Mouse (Mus musculus) hindbrain, embryonic 13.5 days (tissue): ENCODE data around the gene Zfp868. TPM values are rescaled to one million over a fixed set of nuclear protein-coding genes. Genes with fewer than 3 reads are reported as not detected.
A peak's percentile ranks its signal among the peaks of the same experiment; 100 is the strongest.
"Not testable (repeated sequence)": the region's sequence is repeated elsewhere in the genome, so short reads cannot be mapped to it uniquely, and the experiment has no call there.

Experiments
- ATAC-seq: fragments of 200-750 bp; cut with Nextera tagmentation; 2 replicates; pipeline ENCODE4 v1.8.0; 2017; ENCODE audit warnings: moderate TSS enrichment; ENCODE audit not compliant: low FRiP score
- H3K27ac ChIP-seq: fragments of 300-500 bp; sonication (generic); 2 replicates; pipeline ENCODE4 v1.5.1; 2015; ENCODE audit warnings: inconsistent platforms, mild to moderate bottlenecking, moderate library complexity
- H3K27me3 ChIP-seq: fragments of 300-500 bp; sonication (generic); 2 replicates; pipeline ENCODE4 v1.6.1; 2015; ENCODE audit warnings: mild to moderate bottlenecking, inconsistent platforms
- H3K36me3 ChIP-seq: fragments of 300-500 bp; sonication (generic); 2 replicates; pipeline ENCODE4 v1.6.1; 2015; ENCODE audit warnings: mild to moderate bottlenecking, inconsistent platforms
- H3K4me1 ChIP-seq: fragments of 300-500 bp; sonication (generic); replicated peaks from 2 replicates; pipeline ENCODE4 v1.6.1; 2015; ENCODE audit warnings: inconsistent platforms
- H3K4me2 ChIP-seq: fragments of 300-500 bp; sonication (generic); 2 replicates; pipeline ENCODE4 v1.6.1; 2015; ENCODE audit warnings: inconsistent platforms, mild to moderate bottlenecking, moderate library complexity
- H3K4me3 ChIP-seq: fragments of 300-500 bp; sonication (generic); 2 replicates; pipeline ENCODE4 v1.5.1; 2015; ENCODE audit warnings: mild to moderate bottlenecking, inconsistent platforms
- H3K9ac ChIP-seq: fragments of 300-500 bp; sonication (generic); 2 replicates; pipeline ENCODE4 v1.6.1; 2015; ENCODE audit warnings: mild to moderate bottlenecking, inconsistent platforms
- H3K9me3 ChIP-seq: fragments of 300-500 bp; sonication (generic); 2 replicates; pipeline ENCODE4 v1.6.1; 2016; ENCODE audit warnings: inconsistent platforms
- WGBS: fragments of 180-500 bp; shearing (Covaris S2); methylation state at CpG from one replicate; pipeline ENCODE4 v1.1.7; 2015; 5-methylcytosine and 5-hydroxymethylcytosine counted together
- polyA plus RNA-seq: library from polyadenylated mRNA; unstranded; fragments of >200 nt; fragmentation: Nextera tagmentation; extraction: Ambion mirVana; gene quantifications from 2 replicates; pipeline ENCODE4 v1.2.1, GENCODE M21; 2015

Zfp868 gene
- polyA plus RNA-seq: 42.0 and 47.7 TPM in 2 replicates

DNA sequence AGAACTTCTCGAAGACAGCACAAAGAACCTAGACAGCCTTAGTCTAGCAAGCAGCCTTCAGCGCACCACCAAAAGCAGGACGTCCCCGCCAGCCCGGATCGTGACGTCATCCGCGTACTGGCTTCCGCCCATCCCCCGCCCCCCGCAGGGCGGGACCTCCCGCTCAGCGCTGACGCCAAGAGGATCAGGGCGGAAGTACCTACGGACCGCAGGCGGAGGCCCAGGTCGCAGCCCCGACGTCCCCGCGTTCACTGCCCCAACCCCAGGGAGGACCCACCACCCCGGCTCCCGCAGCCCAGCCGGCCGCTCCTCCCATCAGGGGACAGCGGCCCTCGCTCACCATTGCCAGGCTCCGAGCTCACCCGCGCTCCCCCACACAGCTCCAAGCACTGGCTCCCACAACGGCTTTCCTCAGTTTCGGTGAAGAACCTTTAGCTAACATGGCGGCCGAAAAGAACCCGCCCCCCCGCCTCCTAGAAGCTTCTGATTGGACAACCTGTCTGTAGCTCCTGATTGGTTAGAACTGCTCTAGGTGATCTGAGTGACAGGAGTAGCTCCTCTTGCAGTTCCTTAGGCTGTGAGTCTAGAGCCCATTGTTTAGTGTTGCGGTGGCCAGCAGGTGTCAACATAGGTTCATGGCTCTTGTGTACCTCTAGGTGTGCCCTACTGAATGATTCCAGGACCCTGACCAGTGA is at the start of gene Zfp868:
Gene Zfp868, minus strand, starts transcription at position 454 of the 695 bp plus-strand sequence.
- peak within 1 kb of the TSS; percentile 56 for H3K4me2 ChIP-seq
- H3K4me1 ChIP-seq: peaks cover 14% of the 10 kb centered on the region
- H3K27ac ChIP-seq: peak within 1 kb of the TSS; percentile 100
- ATAC-seq: peak; percentile 100
- peak within 1 kb of the TSS; percentile 85 for H3K9ac ChIP-seq
- WGBS: 1% methylated on average over 40 of the region's 41 CpGs
- H3K27me3 ChIP-seq: no peaks in the 10 kb centered on the region
- H3K36me3 ChIP-seq: no peaks in the 10 kb centered on the region
- H3K9me3 ChIP-seq: 0 out of 2 replicates have a peak, but pooled peaks cover 2% of the 10 kb centered on the region
- H3K4me3 ChIP-seq: peak within 1 kb of the TSS; percentile 67

DNA sequence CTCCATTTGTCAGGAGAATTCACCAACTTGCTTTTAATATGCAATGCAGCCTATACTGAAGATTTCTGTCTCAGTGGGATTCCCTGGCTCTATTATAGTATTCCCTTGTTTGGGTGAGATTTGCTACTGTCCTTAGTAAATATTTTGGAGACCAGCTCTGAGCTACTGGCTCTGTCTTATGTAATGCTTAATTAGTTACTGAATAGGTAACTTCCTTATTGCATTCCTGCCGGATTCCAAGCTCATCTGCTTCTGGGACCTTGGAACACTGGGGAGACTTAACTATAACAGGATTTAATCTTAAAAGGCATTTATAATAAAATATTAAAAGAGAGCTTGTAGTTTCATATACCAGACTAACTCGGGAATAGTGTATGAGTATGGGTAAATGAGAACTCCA is 39.7 kb upstream of the Zfp868 start:
- not testable (repeated sequence) for H3K27ac ChIP-seq, H3K4me2 ChIP-seq, H3K9me3 ChIP-seq, H3K4me1 ChIP-seq, H3K4me3 ChIP-seq, H3K27me3 ChIP-seq, H3K9ac ChIP-seq, ATAC-seq
- H3K36me3 ChIP-seq: peaks cover 40% of the 10 kb centered on the region
- WGBS: 83% methylated on average over 2 of the region's 2 CpGs

DNA sequence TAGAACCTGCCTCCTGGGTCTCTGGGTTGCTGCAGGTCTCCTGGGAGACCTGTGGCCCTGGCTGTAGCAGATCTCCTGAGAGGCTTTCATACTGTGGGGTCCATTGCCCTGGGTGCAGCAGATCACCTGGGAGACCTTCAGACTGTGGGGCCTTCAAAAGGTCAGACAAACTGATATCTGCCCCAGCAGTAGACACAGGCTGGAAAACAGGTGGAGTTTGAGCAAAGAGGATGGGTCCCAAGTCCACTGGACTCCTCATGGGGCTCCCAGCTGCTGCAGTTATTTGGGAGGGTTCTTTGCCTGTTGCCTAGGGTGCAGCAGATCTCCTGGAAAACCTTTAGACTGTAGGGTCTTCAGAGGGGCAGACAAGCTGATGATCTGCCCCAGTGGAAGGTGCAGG is 35.9 kb upstream of the Zfp868 start:
- Histone ChIP-seq H3K9ac (no peak overlapping the region), H3K27ac (no peak overlapping the region), H3K36me3 (peaks cover 51% of the 10 kb centered on the region), H3K9me3 (peaks cover 8% of the 10 kb centered on the region), H3K4me3 (no peak overlapping the region), H3K27me3 (no peaks in the 10 kb centered on the region), H3K4me2 (no peak overlapping the region), H3K4me1 (no peaks in the 10 kb centered on the region)
- ATAC-seq: no peak

DNA sequence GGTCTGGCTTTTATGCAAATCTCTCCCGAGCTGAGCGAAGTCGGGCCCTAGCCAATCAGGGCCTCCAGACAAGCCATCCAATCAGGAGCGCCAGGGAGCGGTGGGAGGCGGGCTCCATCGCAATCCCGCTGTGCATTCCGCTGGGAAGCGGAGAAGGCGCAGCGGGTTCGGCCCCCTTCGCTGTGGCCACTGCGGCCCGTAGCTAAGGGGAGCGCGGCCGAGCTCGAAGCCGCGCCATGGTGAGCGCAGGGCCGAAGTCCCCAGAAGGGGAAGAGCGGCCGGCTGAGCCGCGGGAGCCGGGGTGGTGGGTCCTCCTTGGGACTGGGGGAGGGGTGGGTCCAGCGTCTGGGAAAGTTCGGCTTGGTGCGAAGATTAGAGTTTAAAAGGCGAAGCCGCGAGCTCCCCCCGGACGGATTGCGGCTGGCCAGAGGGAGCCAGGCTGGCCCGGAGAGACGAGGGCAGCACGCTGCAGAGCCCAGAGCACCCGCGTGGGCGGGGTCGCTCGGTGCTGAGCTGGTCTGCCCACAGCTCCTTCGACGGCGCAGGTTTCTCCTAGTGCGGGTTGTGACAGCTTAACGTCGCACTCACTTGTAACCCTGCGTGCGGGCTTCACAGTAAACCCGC is 29.1 kb upstream of the Zfp868 start, which contains the start of gene Zfp964:
Gene Zfp964, plus strand, starts transcription at position 122 of the 624 bp plus-strand sequence.
- H3K4me3 ChIP-seq: peak within 1 kb of the TSS; percentile 69
- H3K9me3 ChIP-seq: peaks cover under 1% of the 10 kb centered on the region; the same call in 1 of the 2 replicates
- 0 out of 2 replicates have a peak, but pooled peaks cover 2% of the 10 kb centered on the region for H3K27me3 ChIP-seq
- peak within 1 kb of the TSS; percentile 90 for H3K27ac ChIP-seq
- 0 out of 2 replicates have a peak, but pooled peaks cover 5% of the 10 kb centered on the region for H3K36me3 ChIP-seq
- peak; percentile 100 for ATAC-seq
- H3K4me2 ChIP-seq: peak within 1 kb of the TSS; percentile 65
- peak within 1 kb of the TSS; percentile 82 for H3K9ac ChIP-seq
- H3K4me1 ChIP-seq: peaks cover 10% of the 10 kb centered on the region
- under 1% methylated on average over 55 of the region's 55 CpGs for WGBS

DNA sequence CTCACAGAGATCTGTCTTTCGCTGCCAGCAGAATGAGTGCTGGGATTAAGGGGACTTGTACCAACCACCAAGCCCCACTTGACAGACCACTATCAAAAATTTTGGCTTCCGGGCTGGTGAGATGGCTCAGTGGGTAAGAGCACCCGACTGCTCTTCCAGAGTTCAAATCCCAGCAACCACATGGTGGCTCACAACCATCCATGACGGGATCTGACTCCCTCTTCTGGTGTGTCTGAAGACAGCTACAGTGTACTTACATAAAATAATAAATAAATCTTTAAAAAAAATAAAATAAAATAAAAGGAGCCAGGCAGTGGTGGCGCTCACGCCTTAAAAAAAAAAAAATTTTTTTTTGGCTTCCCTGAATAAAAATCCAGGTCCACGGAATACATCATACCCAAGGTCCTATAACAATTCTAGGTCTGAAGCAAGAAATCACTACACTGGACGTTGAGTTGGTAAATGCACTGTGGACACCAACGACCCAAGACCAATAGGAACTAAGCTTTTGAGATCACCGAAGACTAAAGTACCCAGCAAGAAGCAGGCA is 28.5 kb upstream of the Zfp868 start:
- Histone ChIP-seq H3K27me3 (0 out of 2 replicates have a peak, but pooled peaks cover 2% of the 10 kb centered on the region), H3K4me1 (peaks cover 10% of the 10 kb centered on the region), H3K27ac (peak overlapping the region; percentile 90; the same call in 1 of the 2 replicates), H3K36me3 (0 out of 2 replicates have a peak, but pooled peaks cover under 1% of the 10 kb centered on the region), H3K4me3 (peak overlapping the region; percentile 69), H3K9ac (no peak overlapping the region), H3K9me3 (no peaks in the 10 kb centered on the region), H3K4me2 (peak overlapping the region; percentile 65)
- peak; percentile 39 for ATAC-seq
- 46% methylated on average over 10 of the region's 10 CpGs for WGBS

DNA sequence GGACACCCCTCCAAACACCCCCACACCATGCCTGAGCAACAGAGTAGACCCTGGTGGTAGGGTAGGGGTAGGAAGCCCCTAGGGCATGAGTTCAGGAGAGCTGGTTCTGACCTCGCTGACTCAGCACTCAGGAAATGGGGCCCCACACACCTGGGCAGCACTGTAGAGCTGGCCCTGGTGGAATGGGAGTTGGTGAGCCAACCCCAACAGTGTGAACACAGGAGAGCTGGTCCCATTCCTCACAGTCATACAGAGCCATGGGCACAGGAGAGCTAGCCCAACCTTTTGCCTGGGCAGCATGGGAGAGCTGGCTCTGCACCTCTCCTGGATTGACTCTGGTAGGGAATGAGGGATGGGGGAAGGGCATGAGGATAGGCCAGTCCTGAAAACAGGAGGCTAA is 7.3 kb downstream of the Zfp868 start:
- peaks cover 2% of the 10 kb centered on the region for H3K4me1 ChIP-seq
- H3K27ac ChIP-seq: no peak overlapping the region
- H3K36me3 ChIP-seq: peaks cover 52% of the 10 kb centered on the region
- H3K9ac ChIP-seq: no peak overlapping the region
- H3K4me2 ChIP-seq: no peak overlapping the region
- no peaks in the 10 kb centered on the region for H3K9me3 ChIP-seq
- no peaks in the 10 kb centered on the region for H3K27me3 ChIP-seq
- ATAC-seq: peak; percentile 50; the same call in 1 of the 2 replicates
- no peak overlapping the region for H3K4me3 ChIP-seq
- whole genome bisulfite sequencing: 100% methylated on average over 1 of the region's 1 CpGs

DNA sequence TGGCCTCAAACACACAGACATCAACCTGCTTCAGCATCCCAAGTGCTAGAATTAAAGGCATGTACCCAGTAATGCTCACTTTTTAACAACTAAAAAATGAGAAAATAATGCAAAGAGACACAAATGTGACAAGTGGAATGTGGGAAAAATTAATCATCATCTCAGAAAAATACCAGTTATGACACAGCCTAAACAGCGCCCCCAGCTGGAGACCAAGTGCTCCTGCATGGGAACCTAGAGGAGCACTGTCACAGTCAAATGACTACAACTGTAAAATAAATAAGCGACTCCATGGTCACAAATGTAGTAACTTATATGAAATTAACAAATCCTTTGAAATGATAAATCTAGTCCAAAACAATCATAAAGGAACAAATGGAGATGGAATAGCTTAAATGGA is 10.7 kb downstream of the Zfp868 start:
- H3K36me3 ChIP-seq: peaks cover 84% of the 10 kb centered on the region
- H3K27me3 ChIP-seq: no peaks in the 10 kb centered on the region
- H3K4me1 ChIP-seq: no peaks in the 10 kb centered on the region
- no peaks in the 10 kb centered on the region for H3K9me3 ChIP-seq
- ATAC-seq: no peak
- no peak overlapping the region for H3K27ac ChIP-seq
- no peak overlapping the region for H3K4me3 ChIP-seq
- no peak overlapping the region for H3K4me2 ChIP-seq
- H3K9ac ChIP-seq: no peak overlapping the region
- WGBS: 58% methylated on average over 2 of the region's 2 CpGs

DNA sequence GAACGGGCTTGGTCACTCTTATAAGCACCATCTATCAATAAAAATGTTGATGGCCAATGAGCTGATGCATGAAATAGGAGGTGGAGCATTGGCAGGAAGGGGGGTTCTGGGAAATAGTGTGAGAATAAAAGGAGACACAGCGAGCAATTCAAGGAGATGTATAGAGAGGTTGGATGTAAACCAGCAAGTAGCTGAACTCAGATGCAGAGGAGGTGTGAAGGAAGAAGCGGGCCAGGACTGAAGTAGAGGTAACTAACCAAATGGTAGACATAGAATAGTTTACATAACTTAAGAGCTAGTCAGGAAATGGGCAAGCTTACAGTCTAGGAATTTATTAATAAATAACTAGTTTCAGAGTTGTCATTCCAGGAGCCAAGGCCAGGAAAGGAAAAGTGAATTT is 27.8 kb downstream of the Zfp868 start:
- not testable (repeated sequence) for H3K4me1 ChIP-seq, H3K36me3 ChIP-seq, H3K9ac ChIP-seq, ATAC-seq, H3K4me3 ChIP-seq, H3K4me2 ChIP-seq, H3K27ac ChIP-seq, H3K27me3 ChIP-seq, H3K9me3 ChIP-seq
- WGBS: 89% methylated on average over 3 of the region's 3 CpGs

DNA sequence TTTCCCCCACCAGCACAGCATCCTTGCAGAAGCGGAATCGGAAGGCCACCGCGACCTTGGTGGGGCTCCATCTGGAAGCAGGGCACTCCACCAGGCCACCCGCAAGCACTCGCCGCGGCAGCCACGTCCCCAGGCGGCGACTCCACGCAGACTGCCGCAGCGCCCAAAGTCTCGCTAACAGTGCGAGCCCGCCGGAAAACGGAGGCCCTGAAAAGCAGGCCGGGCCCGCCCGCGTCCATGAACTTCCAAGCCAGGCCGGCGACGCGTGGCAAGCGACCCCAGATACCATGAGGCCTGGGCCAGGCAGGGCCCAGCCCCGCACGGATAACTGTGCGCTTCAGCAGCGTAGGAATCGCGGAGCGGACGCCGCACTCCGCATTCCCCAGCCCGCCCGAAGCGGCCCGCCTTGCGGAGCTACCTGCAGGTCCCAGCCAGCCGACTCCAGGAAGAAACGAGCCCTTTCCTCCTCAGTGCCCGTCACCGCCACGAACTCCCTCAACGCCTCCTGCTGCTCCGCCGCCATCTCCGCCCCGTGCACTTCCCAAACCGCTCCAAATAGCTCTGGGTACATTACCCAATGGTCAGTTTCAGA is 40.6 kb downstream of the Zfp868 start:
- H3K4me1 ChIP-seq: peaks cover 5% of the 10 kb centered on the region
- under 1% methylated on average over 54 of the region's 54 CpGs for WGBS

DNA sequence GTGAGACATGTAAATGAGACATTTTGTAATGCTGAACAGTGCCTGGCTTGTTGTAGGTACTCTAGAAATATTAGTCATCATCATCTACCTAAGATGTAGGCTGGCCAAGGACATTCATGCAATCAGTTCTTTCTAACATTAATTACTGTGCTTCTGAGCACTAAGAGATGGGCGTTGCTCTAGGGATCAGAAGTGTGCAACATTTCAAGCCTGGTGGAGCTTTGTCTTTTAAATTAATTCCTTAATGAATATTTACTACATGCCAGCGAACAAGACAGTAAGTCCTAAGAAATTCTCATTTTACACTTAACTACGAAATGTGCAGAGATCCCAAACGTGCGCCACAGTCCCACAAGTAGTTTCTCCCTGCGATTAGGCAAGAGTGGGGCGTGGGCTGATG is 41.1 kb downstream of the Zfp868 start:
- peak overlapping the region; percentile 74 for H3K9ac ChIP-seq
- H3K36me3 ChIP-seq, H3K9me3 ChIP-seq, H3K4me1 ChIP-seq, H3K27me3 ChIP-seq, H3K27ac ChIP-seq, ATAC-seq: not testable (repeated sequence)
- peak overlapping the region; percentile 87 for H3K4me2 ChIP-seq
- 16% methylated on average over 7 of the region's 7 CpGs for WGBS
- peak overlapping the region; percentile 53 for H3K4me3 ChIP-seq

More for the DNA sequence above, 40.6 kb downstream of the Zfp868 start:
- Histone ChIP-seq H3K27ac (no peak overlapping the region), H3K4me3 (peak overlapping the region; percentile 53), H3K9me3 (no peaks in the 10 kb centered on the region), H3K4me2 (peak overlapping the region; percentile 87), H3K27me3 (peaks cover 6% of the 10 kb centered on the region; the same call in 1 of the 2 replicates), H3K36me3 (no peaks in the 10 kb centered on the region), H3K9ac (peak overlapping the region; percentile 74)
- 0 out of 2 replicates have a peak, but pooled peaks have one; percentile 66 for ATAC-seq
